ENCODE assay signal across 8 mouse cellular contexts in the genomic region with DNA sequence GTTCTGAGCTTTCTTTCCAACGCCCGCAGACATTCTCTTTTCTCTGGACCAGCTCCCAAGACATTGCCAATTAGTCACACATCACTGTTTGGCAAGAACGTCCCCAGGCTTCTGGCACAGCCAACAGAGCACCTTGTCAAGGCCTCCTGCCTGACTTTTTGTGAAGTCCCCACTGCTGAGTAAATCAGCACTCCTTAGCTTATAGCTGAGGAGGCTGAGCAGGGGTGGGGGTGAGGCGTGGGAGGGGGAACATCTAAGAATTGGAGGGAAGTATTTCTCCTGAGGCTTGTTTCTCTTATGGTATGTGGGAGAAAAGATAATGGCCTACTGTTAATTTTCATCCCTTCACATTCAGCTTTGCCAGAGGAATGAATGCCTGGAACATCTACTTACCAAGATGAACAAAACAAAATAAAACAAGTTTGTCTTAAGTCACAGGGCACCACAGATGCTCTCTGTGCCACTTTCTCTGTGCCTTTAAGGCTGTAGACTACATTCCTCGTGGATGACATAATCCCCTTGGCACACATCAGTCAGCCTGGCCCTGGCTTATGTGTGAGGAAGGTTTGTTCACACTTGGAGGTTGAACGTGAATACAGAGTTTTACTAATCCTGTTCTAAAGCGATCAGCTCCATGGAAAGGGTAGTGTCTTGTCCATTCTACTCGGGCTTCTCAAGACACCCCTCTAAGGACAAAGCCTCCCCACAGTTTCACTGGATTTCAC.
DNase-seq lines count a peak whose midpoint lies in the region.

No protein-coding gene starts in this region.

- peak; percentile 24 for DNase-seq in cerebellum, adult 11-12 months
- DNase-seq in cerebellum, postnatal 4 days (ENCODE audit: low spot score in 2 of 2) = no peak
- DNase-seq in adrenal gland, postnatal 10 days = peak; percentile 56
- peak; percentile 83 for DNase-seq in gonadal fat pad, adult 2 months (ENCODE audit: low read depth)
- peak; percentile 48 to 62 for DNase-seq in kidney, postnatal 36 days
- DNase-seq in MN1 (ENCODE audit: low spot score) = no peak
- DNase-seq in thymus, postnatal 25 days = no peak
- no peak for DNase-seq in ovary, postnatal 10 days (ENCODE audit: low spot score)

Comparison
In these comparisons a context has a peak if more than half of its experiments do, and no peak if none do; other contexts are left out.
1. DNase-seq: peak in cerebellum, adult 11-12 months (single experiment), adrenal gland, postnatal 10 days (single experiment), gonadal fat pad, adult 2 months (single experiment) and kidney, postnatal 36 days (2 of 2); none in cerebellum, postnatal 4 days (0 of 2), MN1 (single experiment), thymus, postnatal 25 days (single experiment) and ovary, postnatal 10 days (single experiment).